Mouse (Mus musculus): ENCODE measurements around the gene Hdc.

GRCm38 (mm10) chr2:126579282-126579681, 39.8 kb downstream of the Hdc start:
- TF ChIP-seq CTCF (IDR thresholded peaks at IDR 0.05): no peak
- TF ChIP-seq POLR2A (IDR thresholded peaks at IDR 0.05; ENCODE audit: insufficient read depth, low read depth, low read length): no peak

All from heart, adult 2 months (tissue).